Mouse (Mus musculus): Measurements from ENCODE around the gene Sh3kbp1. TPM values are rescaled to one million over a fixed set of nuclear protein-coding genes. Genes with fewer than 3 reads are reported as not detected.
A peak's percentile ranks its signal among the peaks of the same experiment; 100 is the strongest.

Gene Sh3kbp1
- total RNA-seq, 2 experiments from 2014 or later: 54.7 to 63.5 TPM

GRCm38 (mm10) chrX:159899121-159899520 is 272.0 kb downstream of the Sh3kbp1 start:
- DNase-seq (ENCODE audit: low spot score in 2 of 2): no peak
- intact Hi-C loops (cut with DNase I): no loop called here

DNA sequence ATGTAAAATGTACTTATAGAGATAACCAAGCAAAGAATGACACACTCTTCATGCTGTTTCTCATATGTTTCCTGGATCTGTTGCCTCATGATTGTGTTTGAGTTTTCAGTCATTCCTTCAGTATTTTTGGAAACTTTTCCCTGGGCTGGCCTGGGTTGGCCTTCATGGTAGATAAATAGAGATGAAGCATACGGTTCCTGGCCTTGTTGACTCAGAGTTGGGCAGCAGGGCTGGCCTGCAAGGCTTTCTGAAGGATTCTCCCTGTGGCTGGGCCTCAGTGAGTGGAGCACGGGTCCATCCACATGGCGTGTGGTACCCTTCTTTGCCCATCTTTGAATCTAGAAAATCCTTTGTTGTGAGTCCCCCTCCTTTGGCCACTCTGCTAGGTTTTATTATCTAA is 276.3 kb downstream of the Sh3kbp1 start:
- DNase-seq (ENCODE audit: low spot score in 2 of 2): no peak
- intact Hi-C loops (cut with DNase I): no loop called here

DNA sequence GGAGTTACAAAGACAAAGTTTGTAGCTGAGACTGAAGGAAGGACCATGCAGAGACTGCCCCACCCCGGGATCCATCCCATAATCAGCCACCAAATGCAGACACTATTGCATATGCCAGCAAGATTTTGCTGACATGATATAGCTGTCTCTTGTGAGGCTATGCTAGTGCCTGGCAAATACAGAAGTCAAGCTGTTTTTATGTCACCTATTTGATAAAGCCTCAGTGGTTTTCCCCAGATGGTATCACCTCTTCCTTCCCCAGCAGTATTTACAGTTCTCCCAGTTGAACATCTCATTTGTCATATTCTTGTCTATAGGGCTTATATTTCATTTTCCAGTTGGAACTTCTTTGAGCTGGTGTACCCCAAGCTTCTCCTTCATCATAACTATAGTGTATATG is 280.6 kb downstream of the Sh3kbp1 start:
- DNase-seq (ENCODE audit: low spot score in 2 of 2): no peak
- intact Hi-C loops (cut with DNase I): no loop called here

- intact Hi-C loops (cut with DNase I): no loop called here
Observed at GRCm38 (mm10) chrX:159909446-159910277, 282.6 kb downstream of the Sh3kbp1 start.

DNA sequence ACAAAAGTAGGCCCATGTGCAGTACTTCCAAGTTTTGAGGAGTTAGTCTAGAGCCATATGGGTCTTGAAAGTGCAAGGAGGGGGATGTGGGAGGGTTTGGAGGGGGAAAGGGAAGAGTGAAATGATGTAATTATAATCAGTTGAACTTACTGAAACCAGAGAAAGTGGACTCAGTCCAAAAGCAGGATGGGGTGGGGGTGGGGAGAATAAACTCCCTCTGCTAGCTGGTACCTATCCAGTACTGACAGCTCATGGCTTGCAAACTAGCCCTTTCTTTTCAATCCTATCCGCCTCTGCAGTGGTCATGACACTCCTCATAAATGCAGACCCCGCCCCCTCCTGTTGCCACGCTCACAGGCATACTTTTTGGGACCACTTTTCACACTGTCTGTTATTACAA is 283.5 kb downstream of the Sh3kbp1 start:
- intact Hi-C loops (cut with DNase I): no loop called here

More at GRCm38 (mm10) chrX:159909446-159910277, 282.6 kb downstream of the Sh3kbp1 start:
- DNase-seq (ENCODE audit: low spot score in 2 of 2): no peak

GRCm38 (mm10) chrX:159911613-159912012 is 284.5 kb downstream of the Sh3kbp1 start:
- intact Hi-C loops (cut with DNase I): no loop called here
- DNase-seq (ENCODE audit: low spot score in 2 of 2): no peak

More for the DNA sequence above, 283.5 kb downstream of the Sh3kbp1 start:
- no peak for DNase-seq (ENCODE audit: low spot score in 2 of 2)

DNA sequence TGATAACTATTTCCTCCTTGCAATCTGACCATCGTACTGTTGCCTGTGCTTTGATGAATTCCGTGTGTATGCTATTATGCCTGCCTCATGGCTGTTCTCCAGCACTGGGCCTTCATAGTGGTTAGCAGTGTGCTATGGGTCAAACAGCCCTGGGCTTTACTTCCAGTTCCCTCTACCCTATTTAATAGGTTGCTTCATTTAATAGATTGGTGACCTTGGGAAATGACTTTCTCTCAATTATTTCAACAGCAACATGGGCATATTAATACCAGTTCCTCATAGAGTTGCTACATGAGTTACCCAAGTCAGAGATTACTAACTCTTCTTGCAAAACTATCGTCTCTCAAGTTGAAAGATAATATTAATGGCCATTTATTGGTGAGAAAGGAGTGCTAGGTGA is 285.0 kb downstream of the Sh3kbp1 start:
- intact Hi-C loops (cut with DNase I): no loop called here
- no peak for DNase-seq (ENCODE audit: low spot score in 2 of 2)

GRCm38 (mm10) chrX:159913489-159913888 is 286.4 kb downstream of the Sh3kbp1 start:
- intact Hi-C loops (cut with DNase I): no loop called here
- no peak for DNase-seq (ENCODE audit: low spot score in 2 of 2)

DNA sequence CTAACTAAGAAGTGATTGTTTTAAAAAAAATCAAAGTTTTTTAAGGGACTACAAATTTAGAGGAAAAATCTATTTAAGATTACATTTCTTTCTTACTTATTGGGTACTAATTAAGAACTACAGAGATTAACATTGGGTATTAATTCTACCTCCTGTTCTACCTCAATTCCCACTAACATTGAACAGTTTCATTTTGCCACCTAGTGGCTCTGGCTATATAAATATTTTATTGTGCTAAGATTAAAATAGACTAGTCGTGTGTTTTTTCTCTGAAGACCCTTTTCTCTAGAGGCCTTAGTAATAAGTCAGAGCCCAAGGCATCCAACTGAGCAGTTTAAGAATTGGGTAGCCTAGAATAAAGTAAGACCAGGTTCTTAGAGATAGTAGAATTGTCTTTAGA is 288.1 kb downstream of the Sh3kbp1 start:
- intact Hi-C loops (cut with DNase I): loop anchor here (2.0 kb wide), 1 partner anchor 288 kb away; the partner anchor contains the start of gene Sh3kbp1
- no peak for DNase-seq (ENCODE audit: low spot score in 2 of 2)

DNA sequence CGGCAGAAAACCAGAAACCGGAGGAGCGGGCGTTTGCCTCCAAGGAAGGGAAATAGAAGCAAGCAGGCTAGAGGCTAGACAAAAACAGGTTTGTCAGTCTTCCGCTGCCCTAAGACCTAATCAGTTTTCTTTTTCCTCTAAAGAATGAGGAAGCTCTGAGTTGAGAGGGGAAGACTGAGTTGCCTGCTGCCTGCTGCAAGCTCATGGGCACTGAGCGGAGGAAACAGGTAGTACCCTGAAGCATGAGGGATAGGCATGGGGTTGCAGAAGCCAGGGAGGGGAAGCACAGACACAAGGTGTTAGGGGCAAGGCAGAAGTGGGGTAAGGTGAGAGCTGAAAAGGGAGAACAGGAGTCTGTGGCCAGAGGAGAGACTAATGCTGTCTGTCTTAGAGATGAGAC is 297.7 kb downstream of the Sh3kbp1 start:
- intact Hi-C loops (cut with DNase I): no loop called here
- DNase-seq (ENCODE audit: low spot score in 2 of 2): no peak

DNA sequence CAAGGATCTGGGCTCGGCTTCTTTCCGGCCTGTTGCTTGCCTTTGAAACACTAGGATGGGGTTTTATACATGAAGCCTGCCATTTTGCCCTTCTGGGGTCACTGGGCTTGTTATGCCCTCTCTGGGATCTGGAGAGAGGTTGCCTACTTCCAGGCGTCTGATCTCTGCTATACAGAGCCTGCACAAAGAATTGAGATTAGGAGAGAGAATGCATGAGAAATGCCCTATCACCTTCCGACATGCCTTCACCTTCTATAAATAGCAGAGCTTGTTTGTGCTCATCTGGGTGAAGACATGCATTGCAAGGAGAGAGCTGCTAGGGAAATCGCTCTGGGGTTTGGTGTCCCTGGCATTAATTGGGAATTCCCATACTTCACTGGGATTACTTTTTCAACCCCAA is 301.1 kb downstream of the Sh3kbp1 start:
- intact Hi-C loops (cut with DNase I): no loop called here
- DNase-seq (ENCODE audit: low spot score in 2 of 2): no peak

DNA sequence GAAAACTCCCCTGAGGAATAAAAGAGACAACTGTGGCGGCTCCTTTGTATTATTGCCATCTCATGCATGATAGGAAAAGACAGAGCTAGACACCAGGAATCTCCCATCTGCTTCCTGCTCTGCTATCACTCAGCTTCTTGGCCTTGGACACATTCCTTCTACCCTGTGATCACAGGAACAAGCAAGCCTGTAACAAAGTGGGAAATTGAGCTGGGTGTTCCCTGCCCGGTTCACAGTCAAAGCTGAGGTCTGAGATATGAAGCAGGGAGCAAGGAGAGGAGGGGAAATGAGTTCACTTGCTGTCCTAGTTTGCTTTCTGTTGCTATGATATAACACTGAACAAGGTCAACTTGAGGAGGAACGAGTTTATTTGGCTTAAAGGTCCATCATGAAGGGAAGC is 301.8 kb downstream of the Sh3kbp1 start:
- intact Hi-C loops (cut with DNase I): no loop called here
- DNase-seq (ENCODE audit: low spot score in 2 of 2): no peak

GRCm38 (mm10) chrX:159932027-159932426 is 305.0 kb downstream of the Sh3kbp1 start:
- peak; percentile 5 to 67 for DNase-seq (ENCODE audit: low spot score in 2 of 2)
- intact Hi-C loops (cut with DNase I): loop anchor here (1.0 kb wide), 1 partner anchor 76 kb away; no protein-coding TSS in a partner anchor

DNA sequence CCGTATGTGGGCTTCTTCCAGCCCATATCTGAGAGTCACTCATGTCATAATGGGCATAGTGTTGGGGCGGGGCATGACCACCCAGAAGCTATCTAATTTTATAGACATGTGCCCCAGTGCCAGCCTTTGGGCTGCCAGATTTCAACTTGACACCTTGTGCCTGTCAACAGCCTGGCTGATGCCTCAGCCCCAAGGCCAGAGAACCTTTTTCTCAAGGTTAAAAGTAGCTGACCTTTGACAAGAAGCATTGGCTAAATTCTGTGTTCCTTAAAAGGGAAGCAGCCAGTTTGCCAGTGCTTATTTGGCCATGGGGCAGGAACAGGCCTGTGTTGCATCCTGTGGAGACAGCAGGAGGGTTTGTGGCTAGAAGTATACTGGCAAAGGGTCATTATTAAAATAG is 315.5 kb downstream of the Sh3kbp1 start:
- DNase-seq (ENCODE audit: low spot score in 2 of 2): no peak
- intact Hi-C loops (cut with DNase I): no loop called here

DNA sequence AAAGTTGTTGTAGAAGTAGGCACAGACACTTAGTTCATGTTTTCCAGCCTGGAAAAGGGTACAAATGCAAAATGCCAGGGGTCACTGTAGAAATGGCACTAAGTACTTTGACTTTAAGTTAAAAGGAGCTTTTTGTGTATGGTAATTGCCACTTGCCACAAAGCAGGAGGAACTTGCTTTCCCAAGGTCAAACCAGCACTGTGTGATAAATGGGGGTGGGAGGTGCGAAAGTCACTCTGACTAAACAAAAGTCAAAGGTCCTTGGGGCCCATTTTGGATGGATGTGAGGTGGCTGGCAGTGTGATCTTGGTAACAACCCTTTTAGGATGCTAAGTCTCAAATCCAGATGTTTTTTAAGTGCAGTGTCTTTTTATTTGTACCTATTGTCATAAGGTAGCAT is 316.5 kb downstream of the Sh3kbp1 start:
- DNase-seq (ENCODE audit: low spot score in 2 of 2): no peak
- intact Hi-C loops (cut with DNase I): no loop called here

- intact Hi-C loops (cut with DNase I): no loop called here
- no peak for DNase-seq (ENCODE audit: low spot score in 2 of 2)
Observed at GRCm38 (mm10) chrX:159953546-159954429, 326.7 kb downstream of the Sh3kbp1 start.

DNA sequence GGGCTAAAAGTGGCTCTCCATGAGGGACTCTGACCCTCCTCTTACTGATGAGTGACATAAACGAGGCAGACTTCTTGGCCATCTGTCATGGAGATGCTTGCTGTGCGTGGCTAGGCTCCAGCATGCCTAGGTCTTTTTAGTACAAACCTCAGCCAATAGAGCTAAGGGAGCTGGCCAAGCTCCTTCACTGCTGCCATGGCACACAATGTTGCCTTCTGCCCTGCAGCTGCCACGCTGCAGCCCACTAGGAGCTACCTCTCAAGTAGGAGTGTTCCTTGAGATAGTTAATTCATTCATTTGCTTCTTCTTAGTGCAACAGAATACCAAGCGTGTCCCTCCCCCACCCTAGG is 327.3 kb downstream of the Sh3kbp1 start:
- intact Hi-C loops (cut with DNase I): no loop called here

DNA sequence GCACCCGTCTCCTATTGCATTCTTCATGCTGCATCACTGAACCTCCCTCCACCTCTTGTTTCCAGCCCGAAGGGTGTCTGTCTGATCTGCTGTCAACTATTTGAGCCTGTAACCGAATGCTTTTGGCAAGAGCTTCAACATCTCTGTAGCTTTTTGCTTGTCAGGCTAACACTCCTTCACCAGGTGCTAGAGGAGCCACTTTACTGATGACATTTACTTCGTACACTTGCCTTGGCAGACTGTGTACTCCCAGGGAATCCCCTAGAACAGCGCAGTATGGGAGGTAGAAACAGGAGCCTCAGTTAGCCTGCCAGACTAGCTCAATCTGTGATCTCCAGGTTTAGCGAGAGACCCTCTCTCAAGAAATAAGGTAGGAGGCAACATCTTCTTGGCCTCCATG is 328.4 kb downstream of the Sh3kbp1 start:
- no peak for DNase-seq (ENCODE audit: low spot score in 2 of 2)
- intact Hi-C loops (cut with DNase I): no loop called here

More for the DNA sequence above, 327.3 kb downstream of the Sh3kbp1 start:
- no peak for DNase-seq (ENCODE audit: low spot score in 2 of 2)

DNA sequence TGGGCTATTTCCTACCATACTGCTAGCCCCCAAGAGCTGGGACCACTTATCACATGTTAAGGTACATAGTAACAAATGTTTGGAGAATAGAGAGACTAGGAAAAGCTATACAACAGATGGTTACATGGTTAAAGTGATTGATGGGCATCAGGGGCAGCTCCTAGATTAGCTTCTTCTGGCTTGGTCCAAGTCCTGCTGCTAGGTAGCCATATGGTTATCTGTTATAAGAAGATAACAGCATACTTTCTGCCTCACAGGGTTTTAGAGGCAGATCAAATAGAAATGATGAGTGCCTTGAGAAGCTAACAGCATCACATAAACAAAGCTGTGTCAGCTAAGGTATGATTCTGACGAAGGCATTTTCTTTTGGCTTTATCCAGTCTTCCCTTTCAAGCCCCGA is 334.3 kb downstream of the Sh3kbp1 start:
- no peak for DNase-seq (ENCODE audit: low spot score in 2 of 2)
- intact Hi-C loops (cut with DNase I): loop anchor here (5.0 kb wide), 1 partner anchor 429 kb away; no protein-coding TSS in a partner anchor

GRCm38 (mm10) chrX:159963273-159963672 is 336.2 kb downstream of the Sh3kbp1 start:
- intact Hi-C loops (cut with DNase I): loop anchor here (2.0 to 5.0 kb wide), 2 partner anchors 336 to 431 kb away; partner anchors contain the start of gene Sh3kbp1
- DNase-seq (ENCODE audit: low spot score in 2 of 2): peak; percentile 65 to 75

Data from left cerebral cortex, postnatal 25 days (tissue).